Mouse (Mus musculus) layer of hippocampus, adult 11-12 months (tissue): ENCODE results near the gene Cltrn.
A peak's percentile ranks its signal among the peaks of the same experiment; 100 is the strongest.

Experiments
- DNase-seq: peaks from one replicate; pipeline ENCODE4 v3.0.0; 2022; ENCODE audit warnings: low spot score

Gene Cltrn

DNA sequence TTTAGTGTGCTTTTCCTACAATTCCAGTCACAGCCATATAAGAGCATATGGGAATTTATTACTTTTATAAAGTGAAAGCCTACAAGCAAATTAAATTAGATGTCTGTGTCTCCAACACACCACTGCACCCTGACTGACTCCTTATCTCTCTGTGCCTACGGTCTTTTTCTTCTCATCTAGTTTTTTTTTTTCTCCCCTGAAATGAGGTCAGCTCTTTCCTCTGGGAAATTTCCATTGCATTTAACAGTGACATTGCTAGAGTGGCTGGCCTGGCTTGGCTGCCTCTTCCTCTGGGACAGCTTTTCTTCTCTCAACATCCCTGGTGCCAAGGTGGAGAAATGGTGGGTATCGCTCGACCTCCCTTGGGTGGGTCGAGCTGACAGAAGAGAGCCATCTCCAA is at the start of gene Cltrn:
Gene Cltrn (plus strand): TSS at position 249 of the 400 bp plus-strand sequence.
- DNase-seq: no peak

DNA sequence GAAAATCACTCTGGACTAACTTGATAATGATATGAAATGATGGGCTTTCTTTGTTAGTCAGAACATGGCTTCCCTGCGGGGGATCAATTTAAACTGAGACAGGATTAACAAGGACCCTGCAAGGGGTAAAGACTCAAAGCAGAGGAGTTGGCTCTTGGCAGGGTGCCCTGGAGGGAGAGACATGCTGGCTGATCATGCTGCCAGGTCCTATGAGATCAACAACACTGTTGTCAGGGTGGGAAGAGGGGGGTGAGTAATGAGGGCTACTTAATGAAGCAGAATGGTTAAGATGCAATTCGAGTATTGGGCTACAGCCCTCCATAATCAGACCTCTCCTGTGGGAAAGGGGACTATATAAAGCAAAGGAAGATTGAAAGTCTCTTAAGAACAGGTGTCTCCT is 49.7 kb upstream of the Cltrn start:
- DNase-seq: no peak

DNA sequence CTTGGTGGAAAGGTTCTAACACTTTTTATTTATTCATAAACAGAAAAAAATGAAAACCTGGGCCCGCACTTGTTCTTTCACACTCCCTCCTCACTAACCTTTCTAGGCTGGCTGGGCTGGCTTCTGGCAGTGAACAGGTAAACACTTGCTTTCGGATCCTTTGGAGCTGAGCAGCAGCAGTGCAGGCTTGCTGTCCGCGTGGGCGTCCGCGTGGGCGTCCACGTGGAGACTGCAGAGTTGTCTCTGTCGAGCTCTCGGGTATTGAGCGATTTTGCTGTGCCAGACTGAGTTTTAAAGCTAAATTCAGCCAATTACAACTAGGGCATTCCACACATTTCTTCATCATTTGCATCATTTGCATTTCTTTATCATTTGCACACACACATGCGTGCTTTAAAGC is 46.6 kb upstream of the Cltrn start:
- peak; percentile 54 for DNase-seq

GRCm38 (mm10) chrX:164046736-164047135 is 41.9 kb upstream of the Cltrn start:
- no peak for DNase-seq

DNA sequence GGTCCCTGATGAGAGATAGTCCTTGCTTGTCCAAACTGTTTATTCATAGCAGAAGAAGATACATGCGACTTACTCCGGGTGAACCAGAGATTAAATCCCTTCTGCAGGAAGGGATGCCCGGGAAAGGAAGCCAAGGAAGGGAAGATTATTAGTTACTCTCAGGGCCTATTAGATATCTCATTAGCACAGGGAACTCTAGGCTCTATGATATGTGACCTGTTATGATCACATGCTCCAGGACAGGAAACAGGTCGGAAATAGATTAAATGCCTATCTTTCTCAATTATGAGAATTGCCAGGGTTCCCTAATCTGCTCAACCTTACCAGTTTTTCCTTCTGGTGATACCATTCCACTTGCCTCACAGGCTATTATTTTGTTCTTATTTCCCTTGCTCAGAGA is 32.9 kb upstream of the Cltrn start:
- no peak for DNase-seq

GRCm38 (mm10) chrX:164058523-164058922 is 30.1 kb upstream of the Cltrn start:
- no peak for DNase-seq

GRCm38 (mm10) chrX:164059070-164059469 is 29.6 kb upstream of the Cltrn start:
- no peak for DNase-seq

GRCm38 (mm10) chrX:164066185-164066584 is 22.4 kb upstream of the Cltrn start:
- peak; percentile 41 for DNase-seq

DNA sequence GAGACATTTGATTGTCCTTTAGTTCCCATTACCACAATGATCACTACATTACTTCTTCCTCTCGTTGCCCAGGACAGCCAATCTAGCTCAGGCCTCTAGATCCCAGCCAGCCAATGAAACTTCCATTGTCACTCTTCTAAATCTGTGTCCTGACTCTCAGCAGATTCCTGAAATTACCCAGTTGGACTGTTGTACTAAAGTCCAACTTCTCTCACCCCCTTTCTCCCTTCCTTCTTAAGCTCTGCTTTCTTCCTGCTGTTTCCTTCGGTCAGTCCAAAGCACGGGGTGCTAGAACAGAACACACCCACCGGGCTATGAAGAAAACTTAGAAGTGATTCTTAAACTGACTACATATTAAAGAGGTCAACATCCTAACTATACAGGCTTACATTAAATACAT is 19.7 kb upstream of the Cltrn start:
- no peak for DNase-seq

GRCm38 (mm10) chrX:164076040-164076775 is 12.4 kb upstream of the Cltrn start, which contains the start of gene Siah1b:
Gene Siah1b (minus strand): TSS chrX:164076493.
- peak; percentile 94 for DNase-seq

DNA sequence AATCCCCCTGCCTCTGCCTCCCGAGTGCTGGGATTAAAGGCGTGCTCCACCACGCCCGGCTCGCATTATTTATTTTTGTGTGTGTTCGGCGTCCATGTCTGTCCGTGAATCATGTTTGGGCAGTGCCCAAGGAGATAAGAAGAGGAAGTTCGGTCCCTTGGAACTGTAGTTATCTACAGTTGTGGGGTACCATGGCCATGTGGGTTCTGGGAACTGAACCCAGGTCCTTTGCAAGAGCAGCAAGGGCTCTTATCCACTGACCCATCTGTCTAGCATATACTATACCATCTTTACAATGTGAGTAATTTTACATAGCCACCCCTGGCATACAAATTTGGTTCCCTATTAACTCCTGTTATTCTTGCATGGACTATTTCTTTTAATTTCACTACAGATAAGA is 6.6 kb upstream of the Cltrn start:
- no peak for DNase-seq

GRCm38 (mm10) chrX:164089916-164090315 is 1.3 kb downstream of the Cltrn start:
- no peak for DNase-seq

DNA sequence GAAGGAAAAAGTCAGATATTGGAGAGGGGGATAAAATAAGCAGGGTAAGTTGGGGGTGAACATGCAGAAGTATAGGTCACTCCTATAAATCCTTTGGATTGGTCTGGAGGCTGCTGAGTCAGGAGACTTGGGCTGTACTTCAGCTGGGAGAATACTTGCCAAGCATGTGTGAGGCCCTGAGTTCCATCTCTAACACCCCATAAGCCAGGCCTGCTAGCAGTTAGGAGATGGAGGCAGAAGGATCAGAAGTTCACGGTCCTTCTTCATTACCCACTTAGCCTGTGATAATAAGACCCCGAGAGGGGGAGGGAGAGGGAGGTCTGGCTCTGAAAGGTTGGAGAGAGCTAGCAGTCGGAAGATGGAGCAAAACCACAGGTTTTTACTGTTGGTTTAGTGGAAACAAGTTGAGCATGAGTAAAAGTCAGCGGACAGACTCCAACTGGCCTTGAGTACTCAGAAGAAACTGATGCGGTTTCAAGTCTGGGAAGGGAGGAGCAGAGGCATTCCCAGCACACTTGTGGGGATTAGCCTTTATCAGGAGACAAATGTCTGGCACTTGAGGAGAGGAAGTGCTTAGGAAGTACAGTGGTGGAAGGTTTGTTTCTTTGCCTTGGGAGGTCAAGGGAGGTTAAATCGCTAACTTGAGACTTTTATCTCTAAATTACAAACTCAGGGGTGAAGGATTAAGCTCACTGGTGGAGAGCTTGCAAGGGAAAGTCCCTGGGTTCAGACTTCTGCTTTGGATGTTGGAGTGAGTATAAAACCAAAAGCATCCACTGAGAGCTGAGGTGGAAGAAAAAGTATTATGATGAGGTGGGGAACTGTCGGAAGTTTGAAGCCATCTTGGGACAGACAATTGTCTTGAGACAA is 3.9 kb downstream of the Cltrn start:
- no peak for DNase-seq

DNA sequence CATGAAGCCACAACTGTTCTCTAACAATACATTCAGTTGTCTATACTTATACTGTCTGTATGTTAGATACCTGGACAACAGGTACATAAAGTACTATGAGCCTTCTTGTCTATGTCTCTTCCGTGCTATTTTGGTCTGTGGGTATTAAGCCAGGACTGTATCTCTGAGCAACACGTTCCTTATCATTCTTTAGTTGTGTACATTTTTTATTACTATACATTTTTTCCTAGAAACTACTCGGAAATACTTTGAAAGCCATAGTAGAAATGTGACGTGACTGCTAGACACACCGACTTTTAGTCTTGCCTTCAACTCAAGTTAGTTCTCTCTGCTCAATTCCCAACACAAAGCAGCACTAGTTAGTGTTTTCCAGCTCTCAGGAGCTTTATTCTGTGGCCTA is 4.8 kb downstream of the Cltrn start:
- DNase-seq: no peak

DNA sequence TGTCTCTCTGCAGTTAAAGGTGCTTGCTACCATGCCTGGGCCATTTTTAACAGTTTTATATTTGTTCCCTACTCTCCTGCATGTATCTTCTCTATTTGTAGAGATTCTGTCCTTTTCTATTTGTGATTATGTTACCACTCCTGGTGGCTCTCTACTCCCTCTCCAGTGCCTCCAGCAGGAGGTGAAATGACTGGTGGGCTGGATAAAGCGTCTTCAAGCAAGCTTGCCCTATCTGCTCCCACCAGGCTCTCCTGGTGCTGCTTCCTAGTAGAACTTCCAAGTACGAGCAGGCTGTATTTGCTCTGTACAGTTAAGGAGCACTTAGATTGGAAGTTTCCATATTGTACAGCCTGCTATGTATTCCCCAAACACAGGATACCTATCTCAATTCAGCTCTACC is 7.2 kb downstream of the Cltrn start:
- DNase-seq: no peak

DNA sequence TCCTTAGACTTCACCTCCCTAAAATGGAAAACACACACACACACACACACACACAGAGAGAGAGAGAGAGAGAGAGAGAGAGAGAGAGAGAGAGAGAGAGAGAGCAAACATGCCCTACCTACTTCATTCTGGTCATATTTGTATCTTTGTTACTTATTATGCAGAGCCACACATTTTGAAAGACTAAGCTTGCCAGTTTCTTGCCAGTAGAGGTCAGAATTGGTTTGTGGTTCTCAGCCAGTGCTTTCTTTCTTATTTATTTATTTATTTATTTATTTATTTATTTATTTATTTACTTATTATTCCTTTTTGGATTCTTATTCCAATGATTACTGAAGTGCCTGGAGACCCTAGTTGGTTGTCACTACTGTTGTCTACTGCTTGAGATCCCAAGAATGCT is 12.9 kb downstream of the Cltrn start:
- peak; percentile 3 for DNase-seq

GRCm38 (mm10) chrX:164102198-164102597 is 13.6 kb downstream of the Cltrn start:
- no peak for DNase-seq

GRCm38 (mm10) chrX:164102656-164103055 is 14.0 kb downstream of the Cltrn start:
- DNase-seq: no peak

GRCm38 (mm10) chrX:164111146-164111545 is 22.5 kb downstream of the Cltrn start:
- no peak for DNase-seq

- DNase-seq: no peak
Measured at GRCm38 (mm10) chrX:164113744-164114143, 25.1 kb downstream of the Cltrn start.

GRCm38 (mm10) chrX:164123942-164124341 is 35.3 kb downstream of the Cltrn start:
- no peak for DNase-seq

DNA sequence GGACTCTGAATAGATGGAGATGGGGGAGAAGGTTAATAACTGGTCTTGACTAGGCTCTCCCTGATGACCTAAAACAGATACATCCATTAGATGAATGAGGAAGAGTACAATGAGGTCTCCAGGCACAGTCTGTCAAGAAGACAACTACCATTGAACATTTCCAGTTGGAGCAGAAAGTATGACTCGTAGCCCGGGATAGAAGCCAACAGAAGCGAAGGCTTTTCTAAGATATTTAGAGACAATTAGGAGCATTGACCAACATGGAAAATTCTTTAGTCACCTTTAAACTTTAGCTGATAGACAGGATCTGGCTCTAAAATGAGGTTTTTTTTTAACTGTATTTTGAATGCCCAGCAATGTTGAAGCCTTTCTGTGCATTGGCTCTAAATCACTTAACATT is 44.9 kb downstream of the Cltrn start:
- DNase-seq: no peak

DNA sequence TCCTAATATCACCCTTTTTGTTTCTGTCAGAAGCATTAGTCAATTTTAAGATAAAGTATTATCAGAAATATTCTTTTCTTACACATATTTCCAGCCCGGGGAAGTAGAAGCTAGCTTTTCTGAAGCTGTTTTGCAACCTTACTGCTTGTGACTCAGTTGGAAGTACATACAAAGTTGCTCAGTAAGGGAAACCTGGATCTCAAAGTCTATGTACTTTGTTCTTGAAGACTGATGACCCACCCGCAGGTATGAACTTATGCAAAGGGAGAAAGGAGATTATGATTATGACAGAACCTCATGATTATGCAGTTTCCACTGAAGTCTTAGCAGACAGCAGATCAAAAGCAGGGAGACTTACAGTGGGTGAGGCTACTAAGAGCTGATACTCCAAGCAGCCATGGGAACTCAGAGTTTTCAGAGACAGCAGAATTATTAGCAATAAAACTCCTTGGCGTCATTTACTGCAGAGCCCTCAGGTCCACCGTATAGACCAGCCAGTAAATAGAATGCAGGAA is 46.7 kb downstream of the Cltrn start:
- DNase-seq: no peak
